Comparison of ENCODE assay signal across 28 mouse cellular contexts in genomic region chr16:51880711-51881110, GRCm38 (mm10).
A peak's percentile ranks its signal among the peaks of the same experiment; 100 is the strongest.
DNase-seq lines count a peak whose midpoint lies in the region; ATAC-seq and TF ChIP-seq lines count a peak whose summit lies in the region.
"Had no signal": no experiment of that assay in that cellular context is flagged by ENCODE, and none has a peak within 500 bp of the region (broad histone marks: within the 10 kb centered on the region; RNA-seq: fewer than 3 reads in every experiment).

No protein-coding gene starts in this region.

- H3K9me3 ChIP-seq in forebrain, embryonic 11.5 days (ENCODE audit: control insufficient read depth, low read length), result no peaks in the 10 kb centered on the region
- H3K9me3 ChIP-seq in forebrain, embryonic 10.5 days, result no peaks in the 10 kb centered on the region
- H3K9me3 ChIP-seq in forebrain, embryonic 14.5 days (replicated peaks; ENCODE audit: control insufficient read depth, low read length), result no peaks in the 10 kb centered on the region
- H3K9me3 ChIP-seq: embryonic facial prominence, embryonic 13.5 days; G1E; heart, embryonic 12.5 days; heart, embryonic 15.5 days; hindbrain, embryonic 10.5 days; hindbrain, embryonic 13.5 days; intestine, embryonic 15.5 days had no signal

- WGBS in forebrain, embryonic 11.5 days, result 68% methylated on average over 4 of the region's 4 CpGs
- WGBS in forebrain, embryonic 10.5 days, result 89% methylated on average over 4 of the region's 4 CpGs
- WGBS in forebrain, embryonic 14.5 days, result 33% methylated on average over 4 of the region's 4 CpGs

- H3K4me2 ChIP-seq in forebrain, embryonic 11.5 days (ENCODE audit: low read depth, low read length, severe bottlenecking), result no peak overlapping the region
- no peak overlapping the region for H3K4me2 ChIP-seq in forebrain, embryonic 14.5 days (ENCODE audit: low read length)
- H3K4me2 ChIP-seq: embryonic facial prominence, embryonic 13.5 days; heart, embryonic 12.5 days; heart, embryonic 15.5 days; hindbrain, embryonic 13.5 days; intestine, embryonic 15.5 days had no signal

- no peak overlapping the region for H3K4me3 ChIP-seq in forebrain, embryonic 11.5 days (ENCODE audit: low read depth, low read length)
- no peak overlapping the region for H3K4me3 ChIP-seq in forebrain, embryonic 10.5 days
- no peak overlapping the region for H3K4me3 ChIP-seq in forebrain, embryonic 14.5 days (ENCODE audit: low read depth, low read length)
- H3K4me3 ChIP-seq: embryonic facial prominence, embryonic 13.5 days; heart, embryonic 12.5 days; heart, embryonic 15.5 days; hindbrain, embryonic 10.5 days; hindbrain, embryonic 13.5 days; intestine, embryonic 15.5 days had no signal

- TF ChIP-seq CTCF in brain, embryonic 14.5 days (IDR thresholded peaks at IDR 0.05; ENCODE audit: borderline replicate concordance, extremely low read depth, insufficient read depth, insufficient read length), result no peak

- no peaks in the 10 kb centered on the region for H3K4me1 ChIP-seq in forebrain, embryonic 11.5 days (replicated peaks; ENCODE audit: control insufficient read depth, insufficient read depth, low read length)
- 0 out of 2 replicates have a peak, but pooled peaks cover 2% of the 10 kb centered on the region for H3K4me1 ChIP-seq in forebrain, embryonic 10.5 days
- peaks cover 11% of the 10 kb centered on the region for H3K4me1 ChIP-seq in forebrain, embryonic 14.5 days (ENCODE audit: control insufficient read depth, insufficient read depth, low read length)
- H3K4me1 ChIP-seq: embryonic facial prominence, embryonic 13.5 days; heart, embryonic 12.5 days; heart, embryonic 15.5 days; hindbrain, embryonic 10.5 days; hindbrain, embryonic 13.5 days; intestine, embryonic 15.5 days had no signal

- no peak for TF ChIP-seq POLR2A in brain, embryonic 14.5 days (IDR thresholded peaks at IDR 0.05; ENCODE audit: borderline replicate concordance, extremely low read depth, insufficient read depth, insufficient read length, poor library complexity, severe bottlenecking)

- no peaks in the 10 kb centered on the region for H3K36me3 ChIP-seq in forebrain, embryonic 11.5 days (ENCODE audit: control insufficient read depth, insufficient read depth, low read length)
- H3K36me3 ChIP-seq in forebrain, embryonic 10.5 days (replicated peaks), result no peaks in the 10 kb centered on the region
- H3K36me3 ChIP-seq in forebrain, embryonic 14.5 days (ENCODE audit: control insufficient read depth, insufficient read depth, low read length), result no peaks in the 10 kb centered on the region
- H3K36me3 ChIP-seq: embryonic facial prominence, embryonic 13.5 days; G1E; heart, embryonic 12.5 days; heart, embryonic 15.5 days; hindbrain, embryonic 10.5 days; hindbrain, embryonic 13.5 days; intestine, embryonic 15.5 days had no signal

- no peak overlapping the region for H3K9ac ChIP-seq in forebrain, embryonic 11.5 days (ENCODE audit: low read length)
- H3K9ac ChIP-seq in forebrain, embryonic 14.5 days (ENCODE audit: low read length), result no peak overlapping the region
- H3K9ac ChIP-seq: embryonic facial prominence, embryonic 13.5 days; heart, embryonic 12.5 days; heart, embryonic 15.5 days; hindbrain, embryonic 13.5 days; intestine, embryonic 15.5 days had no signal

- no peak for DNase-seq in forebrain, embryonic 11.5 days (ENCODE audit: low spot score)
- no peak for DNase-seq in forebrain, embryonic 10.5 days (ENCODE audit: extremely low spot score, low spot score)
- DNase-seq in brain, embryonic 14.5 days (ENCODE audit: low read depth), result peak; percentile 75
- DNase-seq in forebrain, embryonic 14.5 days (ENCODE audit: low spot score), result peak; percentile 71
- DNase-seq in embryo, embryonic 10 days (ENCODE audit: low spot score), result no peak
- DNase-seq: adrenal gland, adult 2 months; adrenal gland, postnatal 14 days; B cell, adult 2 months; cerebellum, adult 18-20 months; cerebellum, adult 9-10 months; cerebellum, postnatal 14 days; gastrocnemius, postnatal 25 days; heart, adult 18-20 months; heart, postnatal 10 days; heart, postnatal 36 days; kidney, adult 11 months; kidney, adult 8-10 months had no signal

- ATAC-seq in forebrain, embryonic 11.5 days (replicated peaks; ENCODE audit: low FRiP score), result peak; percentile 57; the same call in 1 of the 2 replicates
- ATAC-seq in forebrain, embryonic 14.5 days, result peak; percentile 78
- no peak for ATAC-seq in megakaryocyte-erythroid progenitor cell, adult 5-6 weeks (replicated peaks; ENCODE audit: low FRiP score, low TSS enrichment, poor library complexity, severe bottlenecking)
- ATAC-seq: hindbrain, embryonic 16.5 days; intestine, embryonic 15.5 days; Patski had no signal

- no peak overlapping the region for H3K27ac ChIP-seq in forebrain, embryonic 11.5 days (ENCODE audit: low read depth, low read length)
- no peak overlapping the region for H3K27ac ChIP-seq in forebrain, embryonic 10.5 days
- no peak overlapping the region for H3K27ac ChIP-seq in forebrain, embryonic 14.5 days (ENCODE audit: low read depth, low read length)
- H3K27ac ChIP-seq: embryonic facial prominence, embryonic 13.5 days; heart, embryonic 15.5 days; hindbrain, embryonic 10.5 days; hindbrain, embryonic 13.5 days; intestine, embryonic 15.5 days had no signal

- no peaks in the 10 kb centered on the region for H3K27me3 ChIP-seq in forebrain, embryonic 11.5 days (ENCODE audit: control insufficient read depth, insufficient read depth, low read length)
- no peaks in the 10 kb centered on the region for H3K27me3 ChIP-seq in forebrain, embryonic 10.5 days (ENCODE audit: poor library complexity, severe bottlenecking)
- H3K27me3 ChIP-seq in forebrain, embryonic 14.5 days (replicated peaks; ENCODE audit: control insufficient read depth, insufficient read depth, low read length), result no peaks in the 10 kb centered on the region
- H3K27me3 ChIP-seq: CH12.LX; embryonic facial prominence, embryonic 13.5 days; heart, embryonic 12.5 days; heart, embryonic 15.5 days; hindbrain, embryonic 13.5 days; intestine, embryonic 15.5 days had no signal

Comparison
In these comparisons a context has a peak if more than half of its experiments do, and no peak if none do; other contexts are left out.
1. DNase-seq: peak in brain, embryonic 14.5 days (single experiment) and forebrain, embryonic 14.5 days (single experiment); none in forebrain, embryonic 11.5 days (single experiment), forebrain, embryonic 10.5 days (single experiment) and embryo, embryonic 10 days (single experiment).